Mouse (Mus musculus) left cerebral cortex, adult 2 months (tissue): ENCODE measurements around the gene Arhgap15. TPM values are rescaled to one million over a fixed set of nuclear protein-coding genes. Genes with fewer than 3 reads are reported as not detected.

ENCODE experiments used
- DNase-seq, 2 experiments: peaks; one replicate each; pipeline ENCODE4 v3.0.0; 2021 to 2022; ENCODE audit warnings: low spot score in 2 of 2, mixed read lengths in 1 of 2; ENCODE audit errors: extremely low spot score in 1 of 2
- H3K27ac ChIP-seq: fragments of 200-600 bp; 2 replicates; pipeline ENCODE4 v1.8.1; 2022
- H3K4me3 ChIP-seq: fragments of 200-600 bp; 2 replicates; pipeline ENCODE4 v1.8.1; 2022
- CTCF ChIP-seq: fragments of 200-600 bp; IDR thresholded peaks from 2 replicates; pipeline ENCODE4 v1.8.1; 2022; ENCODE audit warnings: antibody characterized with exemption, mild to moderate bottlenecking, moderate library complexity
- intact Hi-C: fragments of 180-260 bp; cut with DNase I; formaldehyde crosslinking; loops from one replicate; pipeline ENCODE4 v1.15.1; 2025
- total RNA-seq, 2 experiments: library from RNA; stranded (reverse); gene quantifications; 2 replicates each; pipeline ENCODE4 v1.2.3; 2021

Gene Arhgap15
- total RNA-seq, 2 experiments from 2014 or later: 9.7 to 12.8 TPM

DNA sequence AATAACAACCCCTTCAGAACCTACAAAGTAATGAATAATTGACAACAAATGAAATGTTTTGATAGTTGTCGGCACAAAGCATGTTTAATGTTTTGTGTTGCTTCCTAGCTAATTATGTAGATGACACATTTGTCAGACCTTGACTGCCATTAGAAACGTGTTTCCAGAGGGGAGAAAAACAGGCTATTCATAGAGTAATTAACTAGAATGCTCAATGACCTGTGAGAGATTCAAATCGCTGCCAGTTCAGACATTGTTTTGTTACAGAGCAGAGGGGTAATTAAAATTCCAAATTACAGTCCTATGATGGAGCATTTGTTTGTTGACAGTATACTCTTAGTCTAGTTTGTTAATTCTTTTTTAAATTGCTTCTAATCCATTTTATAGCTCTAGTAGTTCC lies 37.5 kb downstream of the Arhgap15 start:
- intact Hi-C loops: loop anchor here (5.0 to 10.0 kb wide), 3 partner anchors 349 to 1326 kb away; no protein-coding TSS in a partner anchor
- peak overlapping the region; percentile 91 for H3K27ac ChIP-seq
- TF ChIP-seq CTCF: no peak

GRCm38 (mm10) chr2:43787141-43787540 lies 38.5 kb downstream of the Arhgap15 start:
- TF ChIP-seq CTCF: peak; percentile 70
- DNase-seq: peak; percentile 29 to 45
- intact Hi-C loops: loop anchor here (1.0 to 10.0 kb wide), 5 partner anchors 64 to 1325 kb away; no protein-coding TSS in a partner anchor
- peak overlapping the region; percentile 91 for H3K27ac ChIP-seq
- peak overlapping the region; percentile 40 for H3K4me3 ChIP-seq

More for the DNA sequence above, 37.5 kb downstream of the Arhgap15 start:
- peak overlapping the region; percentile 40 for H3K4me3 ChIP-seq
- DNase-seq: no peak

DNA sequence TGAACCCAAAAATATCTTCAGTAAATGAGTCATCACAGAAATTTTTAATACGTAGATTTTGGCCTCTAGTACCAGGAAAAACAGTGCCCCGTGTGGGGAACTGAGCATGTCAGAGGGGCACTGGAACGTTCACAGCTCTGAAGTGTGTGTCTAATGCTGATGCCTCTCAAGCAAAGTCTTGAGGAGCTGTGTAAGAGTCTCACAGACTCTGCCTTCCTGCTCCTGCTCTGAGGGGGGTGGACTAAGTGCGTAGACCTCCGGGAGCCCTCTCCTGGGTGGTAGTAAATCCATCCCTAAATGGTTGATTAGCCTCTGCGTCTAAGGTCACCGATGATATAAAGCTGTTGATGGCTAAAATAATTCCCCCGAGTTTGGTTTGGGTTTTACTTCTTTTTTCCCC lies 39.9 kb downstream of the Arhgap15 start:
- intact Hi-C loops: loop anchor here (2.0 to 10.0 kb wide), 4 partner anchors 62 to 1324 kb away; no protein-coding TSS in a partner anchor
- no peak for DNase-seq
- H3K4me3 ChIP-seq: peak overlapping the region; percentile 2; the same call in 1 of the 2 replicates
- H3K27ac ChIP-seq: peak overlapping the region; percentile 91
- TF ChIP-seq CTCF: no peak

- Histone ChIP-seq H3K27ac (no peak overlapping the region), H3K4me3 (no peak overlapping the region)
- intact Hi-C loops: no loop called here
- DNase-seq: no peak
- no peak for TF ChIP-seq CTCF
Observed at GRCm38 (mm10) chr2:43790049-43790693, 41.5 kb downstream of the Arhgap15 start.

DNA sequence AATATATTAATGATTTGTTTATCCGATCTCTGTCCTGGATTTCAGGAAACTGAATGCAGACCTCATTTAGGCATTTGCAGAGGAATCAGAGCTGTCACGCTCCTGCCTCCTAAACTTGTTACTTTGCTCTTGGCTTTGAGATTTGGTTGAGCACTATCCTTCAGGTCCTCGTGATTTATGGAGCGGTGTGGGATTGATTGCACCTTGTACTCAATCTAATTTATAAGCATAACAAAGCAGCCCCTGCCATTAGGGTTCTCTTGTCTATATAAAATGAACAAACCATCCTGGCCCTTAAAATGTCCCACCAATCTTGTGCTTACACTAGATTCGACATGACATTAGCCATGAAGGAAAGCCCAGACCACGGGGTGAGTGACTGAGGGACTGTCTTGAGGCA lies 43.0 kb downstream of the Arhgap15 start:
- DNase-seq: no peak
- Histone ChIP-seq H3K27ac (no peak overlapping the region), H3K4me3 (no peak overlapping the region)
- intact Hi-C loops: no loop called here
- TF ChIP-seq CTCF: no peak

GRCm38 (mm10) chr2:43793105-43793504 lies 44.5 kb downstream of the Arhgap15 start:
- no peak for DNase-seq
- no peak for TF ChIP-seq CTCF
- intact Hi-C loops: no loop called here
- H3K4me3 ChIP-seq: no peak overlapping the region
- no peak overlapping the region for H3K27ac ChIP-seq

DNA sequence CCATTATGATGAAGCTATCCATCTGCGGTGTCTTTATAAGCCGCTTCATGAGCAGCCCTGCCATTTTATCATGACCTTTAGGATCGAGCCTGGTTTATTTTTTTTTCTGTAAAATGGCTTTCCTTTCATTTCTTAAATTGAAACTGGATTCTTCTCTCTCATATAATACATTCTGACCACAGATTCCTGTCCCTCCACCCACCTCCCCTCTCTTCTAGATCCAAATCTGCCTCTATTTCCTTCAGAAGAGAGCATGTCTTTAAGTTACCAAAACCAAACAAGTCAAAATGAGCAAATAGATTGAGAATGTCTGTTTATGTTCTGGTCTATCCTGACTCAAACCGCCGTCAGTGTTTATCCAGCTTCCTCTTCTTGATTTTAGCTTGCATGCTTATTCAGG lies 46.1 kb downstream of the Arhgap15 start:
- Histone ChIP-seq H3K4me3 (no peak overlapping the region), H3K27ac (no peak overlapping the region)
- intact Hi-C loops: no loop called here
- TF ChIP-seq CTCF: no peak
- no peak for DNase-seq

DNA sequence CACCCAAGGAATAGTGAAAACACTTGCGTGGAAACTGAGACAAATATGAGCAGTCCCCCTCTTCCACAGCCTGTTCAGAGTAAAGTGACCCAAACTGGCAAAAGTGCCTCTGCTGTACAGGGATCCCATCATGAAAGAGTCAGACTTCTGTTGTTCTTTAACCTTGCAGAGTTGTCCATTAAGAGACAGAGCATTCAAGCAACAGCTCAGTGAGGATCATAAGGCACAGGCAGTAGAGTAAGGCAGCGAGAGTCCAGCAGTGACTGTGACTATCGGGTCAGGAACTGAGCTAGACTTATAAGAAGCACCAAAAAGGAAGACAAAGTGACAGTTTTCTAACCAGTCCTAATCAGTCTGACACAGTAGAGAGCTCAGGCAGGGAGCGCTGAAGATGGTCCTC lies 47.8 kb downstream of the Arhgap15 start:
- H3K27ac ChIP-seq: no peak overlapping the region
- no peak overlapping the region for H3K4me3 ChIP-seq
- no peak for TF ChIP-seq CTCF
- DNase-seq: no peak
- intact Hi-C loops: no loop called here

DNA sequence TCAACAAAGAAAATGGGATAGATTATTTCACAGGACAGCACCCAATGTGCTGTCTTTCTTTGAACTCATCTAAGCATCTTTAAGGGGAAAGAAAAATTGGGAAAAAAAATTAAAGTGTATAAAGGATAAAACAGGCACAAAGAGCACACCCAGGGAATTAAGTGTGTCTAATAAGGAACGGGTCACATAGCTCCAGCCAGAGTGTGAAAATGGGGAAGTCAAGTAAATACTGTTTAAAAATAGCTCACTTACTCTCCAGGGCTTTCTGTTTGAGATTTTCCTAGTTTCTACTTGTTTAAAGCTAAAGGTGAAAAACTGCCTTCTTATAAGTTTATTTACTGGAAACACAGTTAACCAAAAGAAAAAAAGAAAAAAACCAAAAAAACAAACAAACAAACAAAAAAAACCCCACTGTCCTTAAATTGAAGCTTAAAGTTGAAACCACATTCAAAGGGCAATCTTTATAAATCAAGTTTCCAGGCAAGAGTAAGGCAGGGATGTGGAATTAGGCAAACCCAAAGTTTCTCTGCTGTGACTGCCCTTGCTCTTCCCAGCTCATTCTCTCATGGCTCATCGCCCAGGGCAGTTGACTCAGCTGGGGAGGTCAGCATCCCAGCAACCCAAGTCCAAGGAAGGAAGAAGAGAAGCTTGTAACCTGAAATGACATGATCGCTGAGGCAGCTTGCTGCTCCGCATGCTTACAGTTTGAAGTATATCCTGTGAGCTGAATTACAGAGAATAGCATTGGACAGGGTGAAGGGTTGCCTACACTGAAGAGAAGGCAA lies 57.5 kb downstream of the Arhgap15 start:
- intact Hi-C loops: no loop called here
- Histone ChIP-seq H3K4me3 (no peak overlapping the region), H3K27ac (no peak overlapping the region)
- no peak for DNase-seq
- no peak for TF ChIP-seq CTCF

DNA sequence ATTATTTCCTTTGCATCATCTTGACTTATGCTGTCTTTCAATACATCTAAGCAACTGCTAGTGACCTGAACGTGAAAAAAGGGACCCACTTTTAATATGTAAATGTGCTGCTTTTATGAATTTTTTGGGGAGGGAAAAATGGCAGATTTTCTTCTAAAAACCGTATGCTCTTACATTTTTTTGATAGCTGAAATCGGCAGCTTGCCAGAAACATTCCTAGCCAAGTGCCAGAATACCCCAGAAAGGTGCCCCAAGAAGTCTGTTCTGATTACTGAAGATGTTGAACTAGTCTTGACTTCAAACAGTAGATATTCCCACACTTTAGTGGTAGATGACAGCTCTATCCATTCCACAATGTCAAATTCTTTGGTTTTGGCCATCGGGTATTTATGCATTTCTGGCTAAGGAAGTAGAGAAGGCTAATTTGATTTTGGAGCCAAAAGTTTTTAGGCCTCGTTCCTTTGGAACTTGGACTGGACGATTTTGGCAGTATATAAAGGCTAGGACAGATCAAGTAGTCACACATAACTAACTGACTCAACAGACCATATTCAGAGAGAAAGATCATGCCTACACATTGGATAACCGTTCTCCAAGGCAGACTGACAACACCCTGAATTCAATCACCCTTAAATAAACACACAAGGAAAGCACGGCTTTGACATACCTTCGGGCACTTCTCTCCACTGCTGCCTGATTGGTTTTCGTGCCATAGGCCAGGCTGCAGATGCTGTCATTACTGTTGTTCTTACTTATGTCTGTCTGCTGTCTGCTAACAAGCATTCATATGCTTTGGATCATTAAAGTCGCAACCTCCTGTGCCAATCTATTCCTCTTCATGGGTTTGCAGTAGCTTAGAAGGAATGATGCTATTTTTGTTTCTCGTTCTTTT lies 67.5 kb downstream of the Arhgap15 start:
- no peak for TF ChIP-seq CTCF
- no peak overlapping the region for H3K4me3 ChIP-seq
- H3K27ac ChIP-seq: no peak overlapping the region
- DNase-seq: no peak
- intact Hi-C loops: no loop called here

DNA sequence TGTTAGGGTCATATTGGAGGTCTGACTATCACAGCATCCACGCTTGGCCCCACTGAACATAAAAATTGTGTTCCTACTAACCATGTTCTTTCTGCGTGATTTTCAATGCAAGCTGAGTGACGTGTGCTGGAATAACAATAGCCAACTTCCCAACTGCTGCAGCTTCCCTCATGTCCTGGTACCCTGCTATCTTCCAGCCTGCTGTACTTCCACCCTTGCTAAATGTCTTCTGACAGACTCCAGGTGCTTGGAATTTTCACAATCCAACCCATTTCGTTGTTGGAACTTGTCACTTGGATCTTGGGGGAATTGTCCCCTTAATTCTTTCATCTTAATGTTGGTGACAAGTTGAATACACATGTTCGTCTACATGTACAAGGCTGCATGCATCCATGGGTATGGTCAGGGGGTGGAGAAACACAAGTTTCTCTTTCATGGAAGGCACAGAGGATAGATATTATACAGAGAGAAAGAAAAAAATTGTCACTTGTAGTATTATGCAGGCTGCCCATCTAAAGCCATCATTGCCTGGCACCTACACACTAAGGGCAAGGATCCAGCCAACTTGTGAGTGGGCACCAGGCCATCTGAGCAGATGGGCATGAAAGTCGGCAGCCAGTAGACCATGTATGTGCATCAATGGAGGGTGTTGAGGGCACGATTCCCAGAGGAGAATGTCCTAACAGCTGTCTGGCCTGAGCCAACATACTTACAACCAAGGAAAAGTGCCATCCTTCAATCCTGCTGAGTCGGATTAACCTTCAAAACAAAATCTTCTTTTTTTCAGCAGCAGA lies 68.4 kb downstream of the Arhgap15 start:
- peak; percentile 11 to 42 for DNase-seq
- H3K27ac ChIP-seq: no peak overlapping the region

More for the DNA sequence above, 68.4 kb downstream of the Arhgap15 start:
- no peak overlapping the region for H3K4me3 ChIP-seq
- no peak for TF ChIP-seq CTCF
- intact Hi-C loops: no loop called here
